Mouse (Mus musculus): ENCODE data around the gene Frem1. TPM values are rescaled to one million over a fixed set of nuclear protein-coding genes. Genes with fewer than 3 reads are reported as not detected.

The Frem1 gene
- total RNA-seq, 2 experiments from 2014 or later: 0.59 to 0.65 TPM

GRCm38 (mm10) chr4:83032780-83033179 is 19.4 kb downstream of the Frem1 start:
- intact Hi-C loops (cut with DNase I): no loop called here
- no peak for DNase-seq (ENCODE audit: low spot score)

GRCm38 (mm10) chr4:83031591-83031990 is 20.5 kb downstream of the Frem1 start:
- intact Hi-C loops (cut with DNase I): no loop called here
- no peak for DNase-seq (ENCODE audit: low spot score)

- intact Hi-C loops (cut with DNase I): no loop called here
Observed at GRCm38 (mm10) chr4:83030097-83030496, 22.0 kb downstream of the Frem1 start.

GRCm38 (mm10) chr4:83020759-83021555 is 31.2 kb downstream of the Frem1 start:
- intact Hi-C loops (cut with DNase I): no loop called here
- no peak for DNase-seq (ENCODE audit: low spot score)

More at GRCm38 (mm10) chr4:83030097-83030496, 22.0 kb downstream of the Frem1 start:
- DNase-seq (ENCODE audit: low spot score): no peak

- intact Hi-C loops (cut with DNase I): no loop called here
- DNase-seq (ENCODE audit: low spot score): no peak
Observed at GRCm38 (mm10) chr4:83018111-83019105, 33.7 kb downstream of the Frem1 start.

- intact Hi-C loops (cut with DNase I): no loop called here
- DNase-seq (ENCODE audit: low spot score): no peak
Observed at GRCm38 (mm10) chr4:83014538-83014937, 37.6 kb downstream of the Frem1 start.

- DNase-seq (ENCODE audit: low spot score): no peak
- intact Hi-C loops (cut with DNase I): no loop called here
Observed at GRCm38 (mm10) chr4:83004086-83004485, 48.1 kb downstream of the Frem1 start.

- intact Hi-C loops (cut with DNase I): no loop called here
Observed at GRCm38 (mm10) chr4:82992042-82992441, 60.1 kb downstream of the Frem1 start.

GRCm38 (mm10) chr4:82990973-82991695 is 61.0 kb downstream of the Frem1 start:
- intact Hi-C loops (cut with DNase I): no loop called here
- no peak for DNase-seq (ENCODE audit: low spot score)

More at GRCm38 (mm10) chr4:82992042-82992441, 60.1 kb downstream of the Frem1 start:
- DNase-seq (ENCODE audit: low spot score): no peak

- intact Hi-C loops (cut with DNase I): no loop called here
- no peak for DNase-seq (ENCODE audit: low spot score)
Observed at GRCm38 (mm10) chr4:82972381-82972780, 79.8 kb downstream of the Frem1 start.

- intact Hi-C loops (cut with DNase I): no loop called here
- DNase-seq (ENCODE audit: low spot score): no peak
Observed at GRCm38 (mm10) chr4:82970901-82971648, 81.1 kb downstream of the Frem1 start.

- no peak for DNase-seq (ENCODE audit: low spot score)
- intact Hi-C loops (cut with DNase I): no loop called here
Observed at GRCm38 (mm10) chr4:82961024-82961423, 91.1 kb downstream of the Frem1 start.

GRCm38 (mm10) chr4:82957827-82958538 is 94.2 kb downstream of the Frem1 start:
- no peak for DNase-seq (ENCODE audit: low spot score)
- intact Hi-C loops (cut with DNase I): no loop called here

GRCm38 (mm10) chr4:82953992-82954391 is 98.1 kb downstream of the Frem1 start:
- intact Hi-C loops (cut with DNase I): no loop called here
- DNase-seq (ENCODE audit: low spot score): no peak

- no peak for DNase-seq (ENCODE audit: low spot score)
- intact Hi-C loops (cut with DNase I): no loop called here
Observed at GRCm38 (mm10) chr4:82949511-82949910, 102.6 kb downstream of the Frem1 start.

GRCm38 (mm10) chr4:82946721-82947120 is 105.4 kb downstream of the Frem1 start:
- intact Hi-C loops (cut with DNase I): no loop called here
- no peak for DNase-seq (ENCODE audit: low spot score)

GRCm38 (mm10) chr4:82946276-82946612 is 105.9 kb downstream of the Frem1 start:
- no peak for DNase-seq (ENCODE audit: low spot score)
- intact Hi-C loops (cut with DNase I): no loop called here

- intact Hi-C loops (cut with DNase I): no loop called here
- DNase-seq (ENCODE audit: low spot score): no peak
Observed at GRCm38 (mm10) chr4:82945572-82946275, 106.4 kb downstream of the Frem1 start.

Measured in heart, postnatal 25 days (tissue).